Mouse (Mus musculus) lung, postnatal 4 days (tissue): ENCODE results near the gene Cog2.

Experiments used
- DNase-seq, 2 experiments: peaks; one replicate each; pipeline ENCODE4 v3.0.0; 2021

Gene Cog2

GRCm38 (mm10) chr8:124517142-124517541 is 3.4 kb upstream of the Cog2 start:
- no peak for DNase-seq

GRCm38 (mm10) chr8:124521946-124522345 is 1.4 kb downstream of the Cog2 start:
- DNase-seq, result no peak

- DNase-seq, result no peak
Measured at GRCm38 (mm10) chr8:124526261-124526660, 5.7 kb downstream of the Cog2 start.

GRCm38 (mm10) chr8:124530076-124530475 is 9.5 kb downstream of the Cog2 start:
- no peak for DNase-seq

- DNase-seq, result no peak
Measured at GRCm38 (mm10) chr8:124530556-124530955, 10.0 kb downstream of the Cog2 start.

GRCm38 (mm10) chr8:124530996-124531395 is 10.4 kb downstream of the Cog2 start:
- DNase-seq, result no peak

- DNase-seq, result no peak
Measured at GRCm38 (mm10) chr8:124532626-124533025, 12.1 kb downstream of the Cog2 start.

GRCm38 (mm10) chr8:124535451-124535850 is 14.9 kb downstream of the Cog2 start:
- no peak for DNase-seq

- DNase-seq, result no peak
Measured at GRCm38 (mm10) chr8:124540906-124541305, 20.3 kb downstream of the Cog2 start.

- DNase-seq, result no peak
Measured at GRCm38 (mm10) chr8:124542001-124542400, 21.4 kb downstream of the Cog2 start.

GRCm38 (mm10) chr8:124543272-124543671 is 22.7 kb downstream of the Cog2 start:
- DNase-seq, result no peak

- peak; percentile 30 to 57 for DNase-seq
Measured at GRCm38 (mm10) chr8:124546371-124546770, 25.8 kb downstream of the Cog2 start.

GRCm38 (mm10) chr8:124546815-124547214 is 26.2 kb downstream of the Cog2 start:
- no peak for DNase-seq

- DNase-seq, result no peak
Measured at GRCm38 (mm10) chr8:124547269-124547668, 26.7 kb downstream of the Cog2 start.

- no peak for DNase-seq
Measured at GRCm38 (mm10) chr8:124548187-124548586, 27.6 kb downstream of the Cog2 start.

- DNase-seq, result no peak
Measured at GRCm38 (mm10) chr8:124551011-124551661, 30.6 kb downstream of the Cog2 start.

GRCm38 (mm10) chr8:124555113-124555750 is 34.7 kb downstream of the Cog2 start:
- DNase-seq, result no peak

GRCm38 (mm10) chr8:124556164-124556563 is 35.6 kb downstream of the Cog2 start:
- no peak for DNase-seq

- DNase-seq, result peak in 1 of 2 experiments; percentile 55
Measured at GRCm38 (mm10) chr8:124556658-124557057, 36.1 kb downstream of the Cog2 start.

GRCm38 (mm10) chr8:124557476-124557875 is 36.9 kb downstream of the Cog2 start:
- DNase-seq, result no peak

- no peak for DNase-seq
Measured at GRCm38 (mm10) chr8:124567126-124567525, 46.6 kb downstream of the Cog2 start.

GRCm38 (mm10) chr8:124567584-124567983 is 47.0 kb downstream of the Cog2 start:
- DNase-seq, result no peak

- DNase-seq, result peak in 1 of 2 experiments; percentile 25
Measured at GRCm38 (mm10) chr8:124569100-124569499, 48.5 kb downstream of the Cog2 start.

GRCm38 (mm10) chr8:124569593-124569992 is 49.0 kb downstream of the Cog2 start, which contains the start of gene Agt:
TSS of gene Agt (minus strand) at chr8:124569706.
- DNase-seq, result peak; percentile 69 to 82
